Mouse (Mus musculus) left cerebral cortex, adult 9 months (tissue): ENCODE data around the gene Wfdc6a.

Source experiments
- DNase-seq, 2 experiments: peaks; one replicate each; pipeline ENCODE4 v3.0.0; 2022; ENCODE audit warnings: low spot score in 2 of 2

The Wfdc6a gene

GRCm38 (mm10) chr2:164550895-164551269 lies 34.4 kb downstream of the Wfdc6a start:
- no peak for DNase-seq

GRCm38 (mm10) chr2:164549963-164550894 lies 35.0 kb downstream of the Wfdc6a start:
- peak; percentile 8 to 49 for DNase-seq

DNA sequence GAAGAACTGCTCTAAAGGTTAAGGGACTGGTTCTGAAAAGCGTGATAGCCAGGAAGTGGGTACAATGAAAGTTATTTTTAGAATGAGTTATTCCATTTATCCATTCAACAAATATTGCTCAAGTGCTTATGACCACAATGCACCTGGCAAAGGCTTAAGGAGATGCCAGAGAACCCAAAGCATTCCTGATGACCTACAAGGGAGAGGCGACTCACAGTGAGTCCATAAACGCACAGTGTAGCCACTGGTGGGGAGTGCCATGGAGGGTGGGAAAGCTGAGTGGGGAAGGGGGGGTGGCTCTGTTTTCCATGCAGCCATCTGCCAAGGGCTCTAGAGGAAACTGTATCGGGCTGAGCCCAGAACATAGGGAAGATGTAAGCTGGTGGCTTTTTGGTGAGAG lies 35.9 kb downstream of the Wfdc6a start:
- DNase-seq = no peak

DNA sequence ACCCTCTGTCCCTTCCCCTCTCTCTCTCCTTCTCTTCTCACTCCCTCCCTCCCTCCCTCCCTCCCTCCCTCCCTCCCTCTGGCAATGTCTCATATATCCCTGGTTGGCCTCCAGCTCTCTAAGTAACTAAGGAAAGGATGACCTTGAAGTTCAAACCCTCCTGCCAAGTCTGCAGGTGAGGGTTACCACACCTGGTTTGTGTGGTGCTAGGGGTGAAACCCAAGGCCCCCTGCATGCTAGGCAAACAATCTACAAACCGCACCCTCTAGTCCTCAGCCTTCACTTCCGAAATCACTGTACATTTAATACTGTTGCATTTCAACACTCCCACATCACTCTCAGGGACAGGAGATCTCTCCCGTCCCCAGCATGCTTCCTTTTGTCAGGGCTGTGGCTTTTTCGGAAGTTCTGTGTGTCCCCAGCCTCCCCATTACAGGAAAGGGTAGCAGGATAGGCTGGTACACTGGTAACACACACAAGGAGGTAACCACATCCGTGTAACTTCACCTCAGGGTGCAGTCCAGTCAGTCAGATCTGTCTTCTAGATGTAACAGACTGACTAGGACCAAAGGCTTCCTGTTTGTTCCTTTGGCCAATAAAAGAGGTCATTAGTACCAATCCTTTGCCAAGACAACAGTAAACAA lies 40.7 kb downstream of the Wfdc6a start:
- DNase-seq = no peak

- no peak for DNase-seq
Measured at GRCm38 (mm10) chr2:164543745-164544144, 41.5 kb downstream of the Wfdc6a start.

GRCm38 (mm10) chr2:164542598-164542997 lies 42.6 kb downstream of the Wfdc6a start:
- DNase-seq = no peak

GRCm38 (mm10) chr2:164542132-164542531 lies 43.1 kb downstream of the Wfdc6a start:
- DNase-seq = peak; percentile 35 to 81

DNA sequence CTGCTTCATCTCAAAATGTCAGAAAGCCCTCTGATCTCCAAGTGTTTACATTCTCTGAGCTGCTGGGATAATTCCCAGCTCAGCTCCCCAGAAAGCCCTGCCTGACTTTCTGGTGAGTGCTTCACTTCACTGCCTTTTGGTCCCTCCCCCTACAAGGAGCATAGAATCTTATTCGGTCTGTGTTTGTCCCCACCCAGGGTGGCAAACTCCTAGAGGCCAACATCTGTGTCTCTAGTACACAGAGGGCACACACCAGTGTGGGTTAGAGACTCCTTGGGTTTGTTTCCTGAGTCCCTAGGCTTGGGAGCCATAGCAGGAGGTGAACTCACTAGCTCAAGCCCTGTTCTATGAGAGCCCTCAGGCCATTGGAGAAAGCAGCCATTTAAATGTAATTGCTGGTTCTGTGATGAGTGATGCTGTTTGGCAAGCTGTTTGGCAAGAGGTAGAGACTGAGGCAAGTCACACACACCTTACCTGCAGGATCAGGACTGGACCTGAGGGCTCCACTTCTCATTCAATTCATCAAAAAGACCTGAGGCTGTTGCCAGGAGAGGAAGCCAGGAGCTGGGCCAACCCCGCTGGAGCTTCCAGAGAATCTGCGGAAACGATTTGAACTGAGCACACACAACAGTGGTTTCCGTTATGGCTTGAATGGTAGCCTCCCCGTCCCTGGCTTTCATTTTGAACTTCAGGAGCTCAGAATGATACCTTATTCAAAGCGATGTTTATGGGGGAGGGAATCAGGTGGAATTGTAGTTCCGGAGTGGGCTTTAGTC lies 44.4 kb downstream of the Wfdc6a start:
- no peak for DNase-seq

GRCm38 (mm10) chr2:164537003-164537402 lies 48.2 kb downstream of the Wfdc6a start:
- DNase-seq = no peak

DNA sequence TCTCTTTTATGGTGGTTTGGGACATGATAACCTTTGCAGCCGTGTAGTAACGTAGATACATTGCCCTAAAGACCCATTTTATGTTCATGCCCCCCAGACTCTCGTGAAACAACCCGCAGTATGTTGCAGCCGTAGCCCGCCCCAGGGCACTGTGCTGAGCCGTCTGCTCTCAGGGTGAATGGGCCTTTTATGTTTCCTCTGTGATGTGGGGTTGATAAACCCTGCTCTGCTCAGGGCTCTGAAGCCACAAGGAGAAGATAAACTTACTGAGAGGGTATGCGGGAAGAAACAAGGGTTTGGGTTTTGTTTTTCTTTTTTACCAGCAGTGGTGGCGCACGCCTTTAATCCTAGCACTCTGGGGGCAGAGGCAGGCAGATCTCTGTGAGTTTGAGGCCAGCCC lies 50.9 kb downstream of the Wfdc6a start:
- no peak for DNase-seq

GRCm38 (mm10) chr2:164531169-164531568 lies 54.1 kb downstream of the Wfdc6a start:
- peak in 1 of 2 experiments; percentile 83 for DNase-seq
